Mouse (Mus musculus): ENCODE data around the gene Mpnd.
A peak's percentile ranks its signal among the peaks of the same experiment; 100 is the strongest.
"Not testable (repeated sequence)": the region's sequence is repeated elsewhere in the genome, so short reads cannot be mapped to it uniquely, and the experiment has no call there.

Mpnd gene

DNA sequence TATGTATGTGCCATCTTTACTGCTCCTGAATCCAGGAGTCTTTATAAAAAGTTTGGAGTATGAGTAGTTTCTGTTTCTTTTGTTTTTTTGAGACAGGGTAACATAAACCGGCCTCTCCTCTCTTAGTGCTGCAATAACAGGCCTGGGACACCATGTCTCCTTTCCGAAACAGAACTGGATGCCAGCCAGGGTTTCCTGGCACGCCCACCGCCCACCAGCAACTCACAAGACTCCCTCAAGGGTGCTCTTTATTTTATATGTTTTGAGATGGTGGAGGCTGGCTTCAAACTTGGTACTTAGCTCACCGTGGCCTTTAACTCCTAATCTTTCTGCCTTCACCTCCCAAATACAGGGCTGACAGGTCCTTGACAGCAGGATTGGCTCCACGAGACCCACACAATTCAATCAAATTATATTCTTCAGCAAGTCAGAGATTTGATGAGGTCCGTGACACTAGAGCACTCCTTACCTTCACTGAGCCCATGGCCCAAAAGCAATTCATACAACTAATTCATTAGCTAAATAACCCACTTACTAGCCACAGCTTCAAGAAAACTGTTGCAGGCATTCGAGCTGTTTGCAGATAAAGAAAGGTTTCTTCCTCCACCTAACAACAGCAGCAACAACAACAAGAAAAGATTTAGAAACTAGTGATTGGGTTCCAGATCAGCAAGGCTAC is 33.2 kb downstream of the Mpnd start:
- DNase-seq: no peak

DNA sequence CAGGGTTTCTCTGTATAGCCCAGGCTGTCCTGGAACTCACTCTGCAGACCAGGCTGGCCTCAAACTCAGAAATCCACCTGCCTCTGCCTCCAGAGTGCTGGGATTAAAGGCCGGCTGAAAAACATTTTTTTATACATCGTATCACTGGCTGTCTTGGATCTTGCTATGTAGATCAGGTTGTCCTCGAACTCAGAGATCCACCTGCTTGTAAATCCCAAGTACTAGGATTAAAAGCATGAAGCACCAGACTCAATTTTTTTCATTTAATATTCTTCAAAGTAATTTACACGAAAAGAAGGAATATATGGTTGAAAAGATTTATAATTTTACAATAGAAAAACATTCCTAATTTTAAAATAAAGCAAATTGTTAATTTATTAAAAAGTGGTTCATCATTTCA is 33.8 kb downstream of the Mpnd start:
- DNase-seq: no peak

DNA sequence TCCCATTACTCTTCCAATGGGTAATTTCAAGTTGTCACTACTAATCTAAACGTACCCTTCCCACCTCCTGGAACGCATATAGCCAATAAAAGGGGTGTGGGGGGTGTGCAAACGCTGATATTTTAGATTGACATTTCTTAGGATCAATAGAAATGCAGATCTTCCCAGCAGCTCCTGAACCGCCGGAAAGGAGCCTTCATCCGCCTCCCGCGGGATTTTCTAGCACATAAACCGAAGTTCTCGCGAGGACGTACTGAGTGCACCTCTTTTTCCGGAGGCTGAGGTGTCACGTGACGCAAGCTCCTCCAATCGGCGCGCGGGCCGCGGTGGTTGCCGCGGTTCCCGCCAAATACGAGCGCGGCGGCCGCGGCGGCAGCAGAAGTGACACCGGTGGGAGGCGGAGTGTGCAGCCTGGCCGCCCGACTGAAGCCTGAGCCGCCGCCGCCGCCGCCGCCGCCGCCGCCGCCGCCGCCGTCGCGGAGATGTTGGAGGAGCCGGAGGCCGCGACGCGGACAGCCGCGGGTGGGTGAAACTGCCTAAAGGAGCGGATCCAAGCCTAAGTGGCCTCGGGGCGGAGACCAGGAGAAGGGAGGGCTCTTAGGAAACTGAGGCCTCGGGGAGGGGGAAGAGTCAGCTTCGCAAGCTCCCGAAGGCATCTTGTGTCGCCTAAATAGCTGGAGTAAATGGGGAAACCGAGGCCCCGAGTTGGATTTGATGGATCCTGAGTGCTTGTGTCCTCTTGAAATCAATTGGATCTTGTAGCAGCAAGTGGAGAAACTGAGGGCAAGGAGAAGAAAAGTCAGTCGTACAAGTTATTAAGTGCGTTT is 34.7 kb downstream of the Mpnd start, which contains the start of gene Chaf1a:
Gene Chaf1a (plus strand): TSS at position 410 of the 827 bp plus-strand sequence.
- DNase-seq: peak; percentile 99

DNA sequence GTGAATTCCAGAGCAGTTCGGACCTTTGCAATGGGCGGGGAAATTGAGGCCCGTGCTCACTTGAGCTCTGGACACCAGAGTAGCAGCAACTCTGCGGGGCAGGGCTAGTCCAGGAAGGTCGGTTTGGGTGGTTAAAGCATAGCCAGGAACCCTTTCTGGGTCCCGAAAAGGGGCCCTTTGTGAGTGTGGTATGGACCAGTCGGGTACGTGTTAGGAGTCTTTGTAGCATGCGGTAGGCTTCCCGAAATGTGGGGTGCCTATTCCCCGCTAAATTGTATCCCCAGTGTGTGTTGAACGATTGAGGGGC is 35.3 kb downstream of the Mpnd start:
- DNase-seq: no peak

DNA sequence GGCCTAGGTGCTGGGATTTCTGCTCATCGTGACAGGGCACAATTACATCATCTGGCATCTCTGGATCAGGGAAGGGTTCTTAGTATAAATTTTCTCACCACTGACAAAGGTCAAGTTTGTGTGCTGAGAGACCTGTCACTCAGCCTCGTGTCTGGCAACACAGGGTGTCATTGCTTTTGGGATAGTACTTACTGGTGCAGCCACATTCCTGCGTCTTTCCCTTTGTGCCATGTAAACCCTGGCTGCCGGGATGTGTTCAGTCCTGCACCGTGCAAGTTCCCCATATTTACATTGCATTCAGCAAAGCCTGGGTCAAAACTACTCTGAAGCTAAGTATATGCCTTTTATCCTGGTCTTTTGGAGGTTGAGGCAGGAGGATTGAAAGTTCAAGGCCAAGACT is 45.9 kb downstream of the Mpnd start:
- no peak for DNase-seq

DNA sequence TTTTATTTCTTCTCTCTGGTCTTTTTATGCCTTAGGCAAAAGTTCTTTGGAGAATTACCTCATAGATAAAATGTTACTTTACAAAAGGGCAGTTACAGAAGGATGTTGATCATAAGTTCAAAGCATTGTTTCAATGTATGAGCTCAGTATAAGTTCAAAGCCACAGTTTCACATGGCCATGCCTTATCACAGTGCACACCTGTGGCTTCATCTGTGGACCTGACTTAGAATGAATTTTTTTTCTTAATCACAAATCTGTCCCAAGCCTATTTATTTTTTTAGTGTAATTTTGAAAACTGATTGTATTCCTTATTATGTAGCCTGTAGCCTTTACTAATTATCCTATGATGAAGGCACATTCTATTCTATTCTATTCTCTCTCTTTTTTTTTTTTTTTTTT is 49.4 kb downstream of the Mpnd start:
- DNase-seq: no peak

DNA sequence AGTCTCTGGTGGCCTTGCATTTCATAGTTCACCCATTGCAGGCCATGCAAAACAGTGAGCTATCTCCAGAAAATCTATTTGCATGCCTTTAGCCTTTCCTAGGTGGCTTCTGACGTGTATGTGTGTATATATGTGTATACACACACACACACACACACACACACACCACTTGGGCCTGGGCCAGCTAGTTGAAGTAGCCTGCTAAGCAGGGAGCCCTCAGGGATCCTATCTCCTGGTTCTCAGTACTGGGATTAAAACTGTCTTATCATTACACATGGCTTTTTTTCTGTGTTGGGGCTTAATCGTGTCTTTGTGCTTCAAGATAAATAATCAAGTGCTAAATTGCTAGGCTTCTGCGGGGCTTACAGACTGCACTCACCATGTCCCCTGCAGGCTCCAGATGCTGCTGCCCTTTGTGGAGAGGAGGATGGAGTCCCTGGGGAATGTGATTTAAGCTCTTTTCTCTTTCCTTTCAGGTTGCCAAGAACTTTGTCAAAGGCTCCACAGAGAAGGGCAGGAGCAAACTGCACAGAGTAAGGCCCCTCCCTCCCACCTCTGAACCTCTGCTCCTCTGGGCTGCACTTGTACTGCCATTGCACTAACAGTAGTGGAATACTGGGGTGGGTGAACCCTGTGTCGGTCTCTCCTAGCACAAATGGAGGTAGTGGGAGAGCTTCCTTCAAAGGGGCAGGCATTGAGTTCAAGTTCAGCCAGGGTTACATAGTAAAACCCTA is 50.6 kb downstream of the Mpnd start:
- no peak for DNase-seq

DNA sequence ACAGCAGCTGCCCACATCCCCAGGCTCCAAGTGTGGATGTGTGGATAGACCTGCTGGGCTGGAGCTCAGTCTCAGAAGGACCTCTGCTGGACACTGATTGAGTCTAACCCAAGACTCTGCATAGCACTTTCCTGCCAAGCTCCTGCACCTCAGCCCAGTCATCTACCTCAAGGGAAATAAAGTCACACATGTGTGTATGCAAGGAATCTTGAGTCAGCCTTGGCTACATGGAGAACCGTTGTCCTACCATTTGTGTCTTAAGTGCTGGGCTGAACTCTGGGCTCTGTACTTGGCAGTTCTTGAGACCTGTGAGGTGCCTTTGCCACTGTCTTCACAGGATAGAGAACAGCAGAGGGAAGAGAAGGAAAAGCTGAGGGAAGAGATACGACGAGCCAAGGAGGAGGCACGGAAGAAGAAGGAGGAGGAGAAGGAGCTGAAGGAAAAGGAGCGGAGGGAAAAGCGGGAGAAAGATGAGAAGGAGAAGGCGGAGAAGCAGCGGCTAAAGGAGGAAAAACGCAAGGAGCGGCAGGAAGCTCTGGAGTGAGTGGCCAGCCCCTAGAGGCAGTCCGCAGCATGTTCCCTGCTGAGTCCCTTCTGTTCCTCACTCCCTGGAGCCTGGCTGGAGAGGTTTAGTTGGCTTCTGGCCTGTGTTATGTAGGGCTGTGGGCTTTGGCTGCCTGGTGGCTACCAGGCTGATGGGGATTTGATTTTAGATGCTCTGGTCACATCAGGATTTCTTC is 52.0 kb downstream of the Mpnd start:
- DNase-seq: no peak

DNA sequence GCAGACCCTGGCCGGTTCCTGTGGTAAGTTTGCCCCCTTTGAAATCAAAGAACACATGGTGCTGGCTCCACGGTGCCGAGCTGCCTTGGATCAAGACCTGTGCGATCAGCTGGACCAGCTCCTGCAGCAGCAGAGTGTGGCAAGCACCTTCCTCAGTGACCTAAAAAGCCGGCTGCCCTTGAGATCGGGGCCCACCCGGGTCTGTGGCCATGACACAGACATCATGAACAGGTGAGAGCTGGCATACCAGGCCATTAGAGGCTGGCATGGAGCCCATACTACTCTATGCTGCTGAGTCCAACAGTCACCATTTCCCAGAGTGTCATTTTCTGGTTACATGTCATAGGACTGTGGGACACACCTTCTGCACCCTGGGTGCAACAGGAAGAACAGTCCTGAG is 56.6 kb downstream of the Mpnd start:
- no peak for DNase-seq

DNA sequence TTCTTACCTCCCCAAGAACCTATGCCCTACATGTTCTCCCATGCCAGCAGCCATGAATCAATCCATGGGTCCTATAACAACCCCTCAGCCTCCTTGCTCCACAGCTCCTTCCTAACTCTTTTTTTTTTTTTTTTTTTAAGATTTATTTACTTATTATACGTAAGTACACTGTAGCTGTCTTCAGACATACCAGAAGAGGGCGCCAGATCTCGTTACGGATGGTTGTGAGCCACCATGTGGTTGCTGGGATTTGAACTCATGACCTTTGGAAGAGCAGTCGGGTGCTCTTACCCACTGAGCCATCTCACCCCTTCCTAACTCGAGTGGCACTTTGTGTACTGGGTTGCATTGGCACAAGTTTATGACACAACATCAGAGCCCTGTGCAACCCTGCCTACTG is 60.2 kb downstream of the Mpnd start:
- DNase-seq: not testable (repeated sequence)
